ENCODE assay signal across 8 mouse cellular contexts in the genomic region with DNA sequence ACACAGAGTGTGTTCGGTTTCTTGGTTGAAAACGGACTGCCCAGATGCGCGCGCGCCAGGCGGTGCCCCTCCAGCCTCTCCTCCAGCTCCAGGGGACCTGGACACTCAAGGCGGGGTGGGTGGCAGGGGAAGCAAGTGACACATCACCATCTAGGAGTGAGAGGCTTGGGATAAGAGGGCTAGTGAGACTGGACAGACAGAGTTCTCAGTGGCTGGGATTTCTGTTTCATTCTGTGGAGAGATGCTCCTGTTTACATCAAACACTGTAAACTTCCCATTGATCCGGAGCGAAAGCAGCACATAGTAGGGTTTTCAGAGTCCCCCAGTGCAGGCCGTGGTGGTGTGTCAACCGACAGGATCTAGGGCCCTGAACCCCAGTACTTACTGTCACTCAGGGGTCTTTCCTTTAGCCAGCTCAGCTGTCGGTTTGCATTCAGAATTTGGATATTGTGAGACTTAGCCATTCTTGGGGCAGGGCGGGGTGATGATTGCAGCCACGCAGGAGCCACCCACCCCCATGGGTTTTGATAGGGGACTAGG. TPM values are rescaled to one million over a fixed set of nuclear protein-coding genes. Genes with fewer than 3 reads are reported as not detected.
DNase-seq lines count a peak whose midpoint lies in the region; ATAC-seq and TF ChIP-seq lines count a peak whose summit lies in the region.

No protein-coding gene starts in this region.

- H3K4me1 ChIP-seq in heart, embryonic 10.5 days: peaks cover 36% of the 10 kb centered on the region
- H3K4me1 ChIP-seq in ES-E14 (ENCODE audit: control insufficient read depth in 2 of 2, insufficient read depth in 2 of 2, low read length in 2 of 2, poor library complexity in 1 of 2): peaks cover 0 to 15% of the 10 kb centered on the region in 2 experiments; a peak in 2 of 4 replicates
- peaks cover 15% of the 10 kb centered on the region for H3K4me1 ChIP-seq in forebrain, postnatal 0 days (ENCODE audit: insufficient read depth)
- peaks cover 65% of the 10 kb centered on the region for H3K4me1 ChIP-seq in liver, embryonic 15.5 days (replicated peaks)

- H3K27ac ChIP-seq in heart, embryonic 10.5 days: peak overlapping the region; percentile 88
- no peak overlapping the region for H3K27ac ChIP-seq in ES-E14 (ENCODE audit: insufficient read depth, low read depth, low read length, poor library complexity, severe bottlenecking)
- peak overlapping the region; percentile 29; the same call in 1 of the 2 replicates for H3K27ac ChIP-seq in forebrain, postnatal 0 days (ENCODE audit: low read depth, low read length)
- H3K27ac ChIP-seq in liver, embryonic 15.5 days (replicated peaks): peak overlapping the region; percentile 85

- H3K36me3 ChIP-seq in heart, embryonic 10.5 days: peaks cover 7% of the 10 kb centered on the region
- H3K36me3 ChIP-seq in ES-E14 (ENCODE audit: control insufficient read depth, insufficient read depth, low read length, poor library complexity, severe bottlenecking): peaks cover 4% of the 10 kb centered on the region; the same call in 1 of the 2 replicates
- 0 out of 2 replicates have a peak, but pooled peaks cover 2% of the 10 kb centered on the region for H3K36me3 ChIP-seq in forebrain, postnatal 0 days (ENCODE audit: insufficient read depth)
- H3K36me3 ChIP-seq in liver, embryonic 15.5 days (replicated peaks): peaks cover 4% of the 10 kb centered on the region

- ATAC-seq in forebrain, postnatal 0 days: no peak
- no peak for ATAC-seq in liver, embryonic 15.5 days (ENCODE audit: insufficient read depth)

- H3K27me3 ChIP-seq in heart, embryonic 10.5 days (ENCODE audit: insufficient read depth, poor library complexity, severe bottlenecking): peaks cover 26% of the 10 kb centered on the region
- H3K27me3 ChIP-seq in forebrain, postnatal 0 days (ENCODE audit: insufficient read depth, low read length): peaks cover 22% of the 10 kb centered on the region
- peaks cover 35% of the 10 kb centered on the region for H3K27me3 ChIP-seq in liver, embryonic 15.5 days

- peak overlapping the region; percentile 88 for H3K4me3 ChIP-seq in heart, embryonic 10.5 days
- H3K4me3 ChIP-seq in ES-E14 (ENCODE audit: insufficient read depth in 1 of 2, low read depth in 1 of 2, low read length in 2 of 2, poor library complexity in 1 of 2, severe bottlenecking in 1 of 2): peak overlapping the region; percentile 80 to 85
- H3K4me3 ChIP-seq in forebrain, postnatal 0 days (ENCODE audit: low read depth, low read length): peak overlapping the region; percentile 83
- peak overlapping the region; percentile 94 for H3K4me3 ChIP-seq in liver, embryonic 15.5 days (replicated peaks)

- WGBS in heart, embryonic 10.5 days: 19% methylated on average over 15 of the region's 15 CpGs
- 18% methylated on average over 15 of the region's 15 CpGs for WGBS in forebrain, postnatal 0 days
- 12% methylated on average over 15 of the region's 15 CpGs for WGBS in liver, embryonic 15.5 days (ENCODE audit: insufficient replicate concordance)

- H3K9ac ChIP-seq in ES-E14 (ENCODE audit: insufficient read depth, low read depth, low read length, poor library complexity, severe bottlenecking): peak overlapping the region; percentile 84
- H3K9ac ChIP-seq in forebrain, postnatal 0 days: peak overlapping the region; percentile 73
- H3K9ac ChIP-seq in liver, embryonic 15.5 days: peak overlapping the region; percentile 85

- no peaks in the 10 kb centered on the region for H3K9me3 ChIP-seq in heart, embryonic 10.5 days
- no peaks in the 10 kb centered on the region for H3K9me3 ChIP-seq in ES-E14 (ENCODE audit: control insufficient read depth, insufficient read depth, low read depth, low read length)
- no peaks in the 10 kb centered on the region for H3K9me3 ChIP-seq in forebrain, postnatal 0 days (ENCODE audit: low read length)
- no peaks in the 10 kb centered on the region for H3K9me3 ChIP-seq in liver, embryonic 15.5 days (replicated peaks)

- no peak for DNase-seq in heart, embryonic 10.5 days (ENCODE audit: low spot score)
- DNase-seq in heart, adult 9 months (ENCODE audit: low spot score in 2 of 2): no peak
- DNase-seq in ES-E14 (ENCODE audit: low read depth, low spot score): no peak
- DNase-seq in forebrain, postnatal 0 days: no peak
- DNase-seq in layer of hippocampus, postnatal 36 days: no peak
- DNase-seq in embryo, embryonic 10 days (ENCODE audit: low spot score): no peak
- no peak for DNase-seq in left cerebral cortex, adult 8-10 months (ENCODE audit: low spot score in 2 of 2)

- H3K4me2 ChIP-seq in forebrain, postnatal 0 days (ENCODE audit: low read depth): peak overlapping the region; percentile 99
- H3K4me2 ChIP-seq in liver, embryonic 15.5 days: peak overlapping the region; percentile 97

- no peak for TF ChIP-seq CTCF in forebrain, postnatal 0 days (IDR thresholded peaks at IDR 0.05; ENCODE audit: low read depth)

- in situ Hi-C loops in ES-E14 (cut with MboI; ENCODE audit: low sequenced_read_pairs in 2 of 2, unreplicated experiment in 2 of 2): no loop called here

TF ChIP-seq in ES-E14, 5 proteins besides CTCF, POLR2A, EP300 and RAD21:
- no peak for TF ChIP-seq ZNF384 (IDR thresholded peaks at IDR 0.05; ENCODE audit: low read depth, low read length)
- no peak for TF ChIP-seq MAFK (IDR thresholded peaks at IDR 0.05; ENCODE audit: insufficient read depth, low read depth, low read length)
- no peak for TF ChIP-seq ZC3H11A (IDR thresholded peaks at IDR 0.05; ENCODE audit: borderline replicate concordance, low read depth, low read length)
- no peak for TF ChIP-seq CHD2 (IDR thresholded peaks at IDR 0.05; ENCODE audit: low read depth, low read length)
- TF ChIP-seq HCFC1 (IDR thresholded peaks at IDR 0.05; ENCODE audit: borderline replicate concordance, insufficient read depth, low read length): no peak

RNA-seq across cellular contexts. Expression of a gene that starts 0.9 kb away (rescaled TPM):
- polyA plus RNA-seq in heart, embryonic 10.5 days (2016; fragmentation: Nextera tagmentation; extraction: Ambion mirVana): 28.3 and 33.0 TPM in 2 replicates
- total RNA-seq in ES-E14 (2012; rRNA removed): 25.0 and 31.4 TPM in 2 replicates
- 23.6 and 25.5 TPM in 2 replicates for total RNA-seq in forebrain, postnatal 0 days (2014; rRNA removed)
- polyA plus RNA-seq in forebrain, postnatal 0 days (2015; fragmentation: Nextera tagmentation; extraction: Ambion mirVana): 12.9 and 13.9 TPM in 2 replicates
- polyA plus RNA-seq in liver, embryonic 15.5 days (2015; fragmentation: Nextera tagmentation; extraction: Ambion mirVana): 20.7 and 22.6 TPM in 2 replicates
- total RNA-seq in layer of hippocampus, postnatal 36 days (2021): 10 to 100 TPM; 42.0 to 44.1 TPM
- total RNA-seq in left cerebral cortex, adult 8-10 months (2022): 10 to 100 TPM; 34.4 to 40.6 (median 39.1) TPM

RNA-seq across cellular contexts. Expression of a gene that starts 1.6 kb away (rescaled TPM):
- polyA plus RNA-seq in heart, embryonic 10.5 days (2016; fragmentation: Nextera tagmentation; extraction: Ambion mirVana): 0.90 and 1.4 TPM in 2 replicates
- 0.71 and 1.1 TPM in 2 replicates for total RNA-seq in ES-E14 (2012; rRNA removed)
- total RNA-seq in forebrain, postnatal 0 days (2014; rRNA removed): 0.38 and 0.69 TPM in 2 replicates
- 0.07 and 0.09 TPM in 2 replicates for polyA plus RNA-seq in forebrain, postnatal 0 days (2015; fragmentation: Nextera tagmentation; extraction: Ambion mirVana)
- polyA plus RNA-seq in liver, embryonic 15.5 days (2015; fragmentation: Nextera tagmentation; extraction: Ambion mirVana): 0.03 TPM in 2 replicates
- total RNA-seq in layer of hippocampus, postnatal 36 days (2021): under 1 TPM; 0.23 to 0.37 TPM
- under 1 TPM; 0.34 to 0.53 (median 0.36) TPM for total RNA-seq in left cerebral cortex, adult 8-10 months (2022)

RNA-seq across cellular contexts. Expression of a gene that starts 30.9 kb away (rescaled TPM):
- polyA plus RNA-seq in heart, embryonic 10.5 days (2016; fragmentation: Nextera tagmentation; extraction: Ambion mirVana): 76.7 and 99.6 TPM in 2 replicates
- total RNA-seq in ES-E14 (2012; rRNA removed): 15.8 and 30.0 TPM in 2 replicates
- 62.5 and 109 TPM in 2 replicates for total RNA-seq in forebrain, postnatal 0 days (2014; rRNA removed)
- polyA plus RNA-seq in forebrain, postnatal 0 days (2015; fragmentation: Nextera tagmentation; extraction: Ambion mirVana): 148 and 172 TPM in 2 replicates
- 67.2 and 69.0 TPM in 2 replicates for polyA plus RNA-seq in liver, embryonic 15.5 days (2015; fragmentation: Nextera tagmentation; extraction: Ambion mirVana)
- 10 to 100 TPM; 65.2 to 73.8 TPM for total RNA-seq in layer of hippocampus, postnatal 36 days (2021)
- total RNA-seq in left cerebral cortex, adult 8-10 months (2022): 10 to 100 TPM; 66.3 to 76.5 (median 70.4) TPM

RNA-seq across cellular contexts. Expression of a gene that starts 49.4 kb away (rescaled TPM):
- 0.18 and 0.20 TPM in 2 replicates for polyA plus RNA-seq in heart, embryonic 10.5 days (2016; fragmentation: Nextera tagmentation; extraction: Ambion mirVana)
- 35.4 and 35.9 TPM in 2 replicates for total RNA-seq in ES-E14 (2012; rRNA removed)
- total RNA-seq in forebrain, postnatal 0 days (2014; rRNA removed): 0.38 and 0.52 TPM in 2 replicates
- polyA plus RNA-seq in forebrain, postnatal 0 days (2015; fragmentation: Nextera tagmentation; extraction: Ambion mirVana): 0.30 and 0.65 TPM in 2 replicates
- polyA plus RNA-seq in liver, embryonic 15.5 days (2015; fragmentation: Nextera tagmentation; extraction: Ambion mirVana): 0.20 TPM in 1 of 2 replicates, not detected in the other
- total RNA-seq in layer of hippocampus, postnatal 36 days (2021): under 1 TPM; 0.52 to 0.63 TPM
- total RNA-seq in left cerebral cortex, adult 8-10 months (2022): under 1 TPM in 3 of 4 experiments, not detected in 1; 0.52 to 0.80 (median 0.57) TPM
